Mouse (Mus musculus) gastrocnemius, adult 18-20 months (tissue): ENCODE measurements at regions not wholly inside any gene's neighbourhood (a gene's known extent, or its start where the extent isn't known, plus 50 kb on each side); places are given as distances from the start of the nearest gene placed in this dataset.
"Not testable (repeated sequence)": the region's sequence is repeated elsewhere in the genome, so short reads cannot be mapped to it uniquely, and the experiment has no call there.

ENCODE experiments used
- DNase-seq: peaks from one replicate; pipeline ENCODE4 v3.0.0; 2021; ENCODE audit warnings: low spot score

GRCm38 (mm10) chr4:22833851-22834440 is 345.8 kb upstream of the Pou3f2 start:
- no peak for DNase-seq

DNA sequence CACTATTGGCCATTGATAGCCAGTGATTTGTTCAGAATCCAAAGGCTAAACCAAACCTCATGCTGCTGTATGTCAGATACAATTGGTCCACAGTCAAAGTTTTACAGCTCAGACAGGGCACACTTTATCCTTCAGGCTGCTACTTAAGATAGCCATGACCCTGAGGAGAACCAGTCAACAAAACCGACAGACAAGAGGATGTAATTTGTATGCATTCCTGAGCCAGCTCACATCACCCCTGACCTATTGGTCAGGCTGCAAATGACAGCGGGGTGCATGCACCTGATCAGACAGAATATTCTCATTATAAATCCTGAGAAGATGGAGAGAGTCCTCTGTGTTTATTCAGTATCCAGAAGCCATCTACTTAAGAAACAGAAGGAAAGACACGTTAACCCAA is 315.5 kb upstream of the Pou3f2 start:
- DNase-seq: no peak

DNA sequence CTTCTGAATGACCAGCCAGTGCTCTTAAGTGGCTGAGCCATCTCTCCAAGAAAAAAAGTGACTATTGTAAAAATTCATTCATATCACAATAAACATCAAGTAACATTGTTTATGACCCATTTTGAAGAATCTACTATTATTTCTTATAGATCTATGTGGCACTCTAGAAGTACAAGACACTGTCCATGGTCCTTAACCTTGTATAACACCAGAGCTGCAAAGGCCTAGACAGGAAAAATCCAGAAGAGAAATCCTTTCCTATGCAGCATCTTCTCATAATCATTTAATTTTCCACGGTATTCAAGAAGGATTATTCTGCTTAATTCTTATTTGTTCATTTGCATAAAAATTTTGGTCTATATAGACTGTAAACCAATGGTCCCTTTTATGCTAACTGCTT is 304.7 kb upstream of the Pou3f2 start:
- DNase-seq: no peak

DNA sequence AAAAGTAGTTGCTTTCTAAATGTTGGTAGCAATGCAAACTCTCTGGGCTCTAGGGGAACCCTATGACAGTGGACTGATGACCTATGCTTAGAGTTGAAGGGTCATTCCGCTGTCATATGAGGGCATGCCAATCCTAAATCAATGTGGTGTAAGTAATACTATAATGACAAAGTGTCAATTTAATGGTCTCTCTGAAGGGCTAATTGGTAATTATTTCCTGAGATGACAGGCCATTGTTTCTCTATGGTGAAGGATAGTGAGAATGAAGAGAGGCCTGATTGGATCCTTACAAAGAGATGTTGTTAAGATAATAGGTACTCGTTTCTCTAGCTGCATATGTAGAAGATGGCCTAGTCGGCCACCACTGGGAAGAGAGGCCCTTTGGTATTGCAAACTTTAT is 299.7 kb upstream of the Pou3f2 start:
- DNase-seq: no peak

DNA sequence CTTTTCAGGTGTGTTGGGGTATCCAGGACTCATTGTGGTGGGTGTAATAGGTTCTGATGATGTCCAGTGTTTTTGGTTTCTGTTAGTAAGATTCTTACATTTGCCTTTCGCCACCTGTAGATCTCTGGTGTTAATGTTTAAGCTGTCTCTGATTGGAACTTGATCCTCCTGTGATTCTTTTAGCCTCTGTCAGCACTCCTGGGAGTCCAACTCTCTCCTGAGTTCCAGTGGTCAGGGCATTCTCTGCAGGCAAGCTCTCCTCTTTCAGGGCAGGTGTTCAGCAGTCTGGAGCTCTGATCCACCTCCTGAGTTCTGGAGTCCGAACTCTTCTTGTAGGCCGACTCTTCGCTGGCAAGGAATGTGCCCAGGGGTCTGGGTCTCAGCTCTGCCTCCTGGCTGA is 274.9 kb upstream of the Pou3f2 start:
- DNase-seq: not testable (repeated sequence)
